Mouse (Mus musculus) limb, embryonic 13.5 days (tissue): ENCODE measurements at regions not wholly inside any gene's neighbourhood (a gene's known extent, or its start where the extent isn't known, plus 50 kb on each side); places are given as distances from the start of the nearest gene placed in this dataset.

ENCODE experiments used
- ATAC-seq: fragments of 200-750 bp; cut with Nextera tagmentation; 2 replicates; pipeline ENCODE4 v1.8.0; 2017; ENCODE audit warnings: low read depth, moderate number of reproducible peaks, moderate TSS enrichment; ENCODE audit not compliant: low FRiP score
- H3K27ac ChIP-seq: fragments of 300-500 bp; sonication (generic); 2 replicates; pipeline ENCODE4 v1.5.1; 2015; ENCODE audit warnings: inconsistent platforms, mild to moderate bottlenecking, moderate library complexity
- H3K27me3 ChIP-seq: fragments of 300-500 bp; sonication (generic); 2 replicates; pipeline ENCODE4 v1.6.1; 2015; ENCODE audit warnings: mild to moderate bottlenecking, inconsistent platforms
- H3K36me3 ChIP-seq: fragments of 300-500 bp; sonication (generic); 2 replicates; pipeline ENCODE4 v1.6.1; 2015; ENCODE audit warnings: inconsistent platforms, mild to moderate bottlenecking, moderate library complexity
- H3K4me1 ChIP-seq: fragments of 300-500 bp; sonication (generic); 2 replicates; pipeline ENCODE4 v1.6.1; 2015; ENCODE audit warnings: inconsistent platforms
- H3K4me2 ChIP-seq: fragments of 300-500 bp; sonication (generic); replicated peaks from 2 replicates; pipeline ENCODE4 v1.6.1; 2015; ENCODE audit warnings: inconsistent platforms, mild to moderate bottlenecking, moderate library complexity
- H3K4me3 ChIP-seq: fragments of 300-500 bp; sonication (generic); 2 replicates; pipeline ENCODE4 v1.5.1; 2015; ENCODE audit warnings: moderate library complexity, mild to moderate bottlenecking, inconsistent platforms
- H3K9ac ChIP-seq: fragments of 300-500 bp; sonication (generic); 2 replicates; pipeline ENCODE4 v1.6.1; 2015; ENCODE audit warnings: mild to moderate bottlenecking, inconsistent platforms
- H3K9me3 ChIP-seq: fragments of 300-500 bp; sonication (generic); 2 replicates; pipeline ENCODE4 v1.6.1; 2016; ENCODE audit warnings: inconsistent platforms
- WGBS: fragments of 180-500 bp; shearing (Covaris S2); methylation state at CpG from one replicate; pipeline ENCODE4 v1.1.7; 2015; 5-methylcytosine and 5-hydroxymethylcytosine counted together

DNA sequence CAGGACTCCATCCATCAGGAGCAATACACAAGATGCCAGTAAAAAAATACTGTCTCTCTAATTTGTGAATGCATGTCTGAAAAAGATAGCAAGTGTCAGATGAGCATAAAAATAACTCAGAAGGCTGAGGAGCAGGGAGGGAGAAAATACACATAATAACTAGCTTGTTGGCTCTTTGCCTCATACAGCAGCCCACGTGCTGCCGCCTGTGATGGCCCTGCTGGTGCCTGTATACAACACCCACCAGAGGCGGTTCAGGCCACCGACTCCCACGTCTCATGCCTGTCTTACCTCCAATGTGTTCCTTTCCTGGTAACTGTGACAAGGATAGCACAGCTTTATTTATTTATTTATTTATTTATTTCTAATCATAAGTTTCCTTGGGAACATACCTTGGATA, 119.5 kb upstream of the Sgk1 start:
- peaks cover 11% of the 10 kb centered on the region for H3K4me1 ChIP-seq
- no peak overlapping the region for H3K9ac ChIP-seq
- H3K27me3 ChIP-seq = no peaks in the 10 kb centered on the region
- WGBS = 87% methylated on average over 5 of the region's 5 CpGs
- no peaks in the 10 kb centered on the region for H3K9me3 ChIP-seq
- no peaks in the 10 kb centered on the region for H3K36me3 ChIP-seq
- no peak overlapping the region for H3K27ac ChIP-seq
- no peak for ATAC-seq
- H3K4me3 ChIP-seq = no peak overlapping the region
- H3K4me2 ChIP-seq = no peak overlapping the region

DNA sequence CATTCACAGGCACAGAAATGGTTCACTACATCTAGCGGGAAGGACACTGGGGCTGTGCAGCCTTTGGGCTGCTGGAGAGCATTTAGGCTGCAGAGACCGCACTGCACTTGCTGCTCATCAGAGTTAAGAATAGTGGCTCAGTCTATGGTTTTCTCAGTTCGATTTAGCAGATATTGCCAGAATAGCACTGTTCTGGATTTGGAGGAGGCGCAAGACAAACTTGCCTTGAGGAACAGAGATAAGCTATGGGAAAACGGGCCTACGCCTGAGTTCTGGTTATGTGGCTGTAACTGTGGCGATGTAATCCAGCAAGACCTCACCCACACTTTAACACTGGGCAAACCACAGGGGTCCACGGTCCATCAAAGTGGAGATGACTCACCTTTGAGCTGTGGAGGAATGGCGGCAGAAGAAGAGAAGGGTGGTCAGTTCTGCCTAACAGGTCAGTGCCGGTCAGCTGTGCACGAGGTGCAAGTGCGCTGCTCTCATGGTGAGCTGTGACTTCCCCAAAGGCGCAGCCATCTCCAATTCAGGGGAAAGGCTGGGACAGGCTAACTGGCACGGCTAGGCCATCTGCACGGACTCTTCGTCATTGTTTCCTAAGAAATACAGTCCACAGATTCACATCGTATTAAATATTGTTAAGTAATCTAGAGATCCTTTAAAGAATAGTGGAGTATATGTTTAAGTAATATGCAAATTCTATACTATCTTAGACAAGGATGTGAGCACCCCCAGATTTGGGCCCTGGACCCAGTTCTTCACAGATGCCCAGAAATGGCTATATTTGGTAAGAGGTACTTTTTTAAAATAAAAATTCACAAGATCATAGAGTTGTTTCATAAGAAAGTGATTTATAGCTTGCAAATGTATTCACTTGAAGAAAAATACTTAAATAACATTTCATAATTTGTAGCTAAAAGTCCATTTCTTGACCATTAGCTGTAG, 118.7 kb upstream of the Sgk1 start:
- Histone ChIP-seq H3K4me2 (no peak overlapping the region), H3K9ac (no peak overlapping the region), H3K27ac (no peak overlapping the region), H3K36me3 (no peaks in the 10 kb centered on the region), H3K4me3 (no peak overlapping the region), H3K9me3 (no peaks in the 10 kb centered on the region), H3K27me3 (no peaks in the 10 kb centered on the region), H3K4me1 (peaks cover 5% of the 10 kb centered on the region; the same call in 1 of the 2 replicates)
- WGBS = 93% methylated on average over 17 of the region's 17 CpGs
- no peak for ATAC-seq

DNA sequence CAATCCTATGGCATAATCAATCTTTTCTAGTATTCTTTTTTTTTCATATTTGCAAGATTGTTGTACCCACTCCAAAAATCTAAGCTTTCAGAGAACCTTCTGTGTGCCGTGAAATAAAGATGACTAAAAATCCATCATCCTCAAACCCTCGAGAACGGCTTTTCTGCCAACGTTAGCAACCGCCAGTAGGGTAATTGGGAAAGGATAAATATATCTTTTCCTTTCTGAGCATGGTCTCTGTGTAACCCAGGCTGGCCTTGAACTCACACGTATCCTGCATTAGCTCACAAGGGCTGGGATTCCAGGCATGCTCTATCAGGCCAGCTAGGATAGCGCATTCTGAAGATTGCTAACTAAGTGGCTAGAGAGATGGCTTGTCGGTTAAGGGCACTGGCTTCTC, 117.9 kb upstream of the Sgk1 start:
- Histone ChIP-seq H3K4me3 (no peak overlapping the region), H3K36me3 (no peaks in the 10 kb centered on the region), H3K27me3 (no peaks in the 10 kb centered on the region), H3K4me2 (no peak overlapping the region), H3K4me1 (peaks cover 4% of the 10 kb centered on the region; the same call in 1 of the 2 replicates), H3K9me3 (no peaks in the 10 kb centered on the region), H3K9ac (no peak overlapping the region), H3K27ac (no peak overlapping the region)
- no peak for ATAC-seq
- WGBS = 90% methylated on average over 8 of the region's 8 CpGs

DNA sequence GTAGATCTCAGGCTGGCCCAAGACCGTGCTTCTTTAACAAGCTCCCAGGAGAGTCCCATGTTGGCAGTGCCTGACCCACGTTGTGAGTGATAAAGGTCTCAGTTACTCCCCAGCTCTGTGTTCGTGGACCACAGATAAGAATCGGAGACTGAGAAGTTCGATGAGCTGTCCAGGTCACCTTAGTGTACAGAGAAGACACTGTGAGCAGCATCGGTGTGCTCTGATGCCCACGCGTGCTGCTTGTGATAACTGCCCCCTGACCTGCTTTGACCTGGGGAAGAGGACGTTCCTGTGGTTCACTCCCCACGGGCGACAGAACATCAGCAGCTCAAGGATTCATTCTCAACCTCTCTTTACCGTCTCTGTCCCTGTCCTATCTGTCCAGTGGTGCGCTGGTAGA, 117.1 kb upstream of the Sgk1 start:
- Histone ChIP-seq H3K36me3 (no peaks in the 10 kb centered on the region), H3K9ac (no peak overlapping the region)
- WGBS = 86% methylated on average over 13 of the region's 13 CpGs

DNA sequence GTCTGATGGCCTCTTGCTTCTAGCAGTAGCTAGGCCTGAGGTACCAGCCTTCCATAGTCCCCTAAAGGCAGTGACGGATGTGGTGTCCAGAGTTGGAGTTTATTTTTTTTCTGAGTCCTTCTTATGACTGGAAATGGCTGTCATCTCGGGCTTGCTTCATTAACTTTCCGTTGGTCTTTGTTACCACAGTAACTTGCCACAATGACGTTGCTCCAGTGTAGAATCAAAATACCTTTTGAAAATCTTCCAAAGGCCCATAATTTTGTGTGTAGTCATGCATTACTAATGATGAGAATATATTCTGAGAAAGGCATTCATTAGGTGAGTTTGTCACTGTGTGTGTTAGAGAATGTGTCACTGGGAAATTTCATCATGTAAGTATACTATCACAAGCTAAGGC, 108.4 kb upstream of the Sgk1 start:
- WGBS = 85% methylated on average over 4 of the region's 4 CpGs
- Histone ChIP-seq H3K27ac (no peak overlapping the region), H3K9ac (no peak overlapping the region), H3K36me3 (no peaks in the 10 kb centered on the region), H3K27me3 (no peaks in the 10 kb centered on the region), H3K9me3 (peaks cover 7% of the 10 kb centered on the region), H3K4me2 (no peak overlapping the region), H3K4me1 (peaks cover 7% of the 10 kb centered on the region), H3K4me3 (no peak overlapping the region)
- no peak for ATAC-seq

More for the DNA sequence above, 117.1 kb upstream of the Sgk1 start:
- H3K27ac ChIP-seq = no peak overlapping the region
- H3K4me2 ChIP-seq = no peak overlapping the region
- no peaks in the 10 kb centered on the region for H3K9me3 ChIP-seq
- peaks cover 4% of the 10 kb centered on the region; the same call in 1 of the 2 replicates for H3K4me1 ChIP-seq
- no peak overlapping the region for H3K4me3 ChIP-seq
- no peak for ATAC-seq
- H3K27me3 ChIP-seq = no peaks in the 10 kb centered on the region

DNA sequence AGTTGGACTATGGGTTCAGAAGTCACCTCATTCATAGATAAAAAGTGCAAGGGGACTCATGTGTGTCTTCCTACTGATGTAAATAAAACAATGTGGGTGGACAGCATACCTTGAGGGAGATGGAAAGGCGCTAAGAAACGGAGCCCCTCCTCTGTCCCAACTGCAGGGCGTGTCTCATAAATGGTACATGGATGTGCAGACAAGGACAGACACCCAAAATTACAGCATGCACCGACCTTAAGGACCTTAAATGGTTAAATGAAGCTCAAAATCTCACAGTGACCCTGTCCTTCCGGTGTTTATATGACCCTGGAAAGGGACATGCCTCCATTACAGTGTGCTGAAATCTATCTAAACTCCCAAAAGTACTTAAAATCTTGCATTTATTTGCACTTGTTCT, 106.5 kb upstream of the Sgk1 start:
- H3K27me3 ChIP-seq = no peaks in the 10 kb centered on the region
- H3K27ac ChIP-seq = no peak overlapping the region
- no peak for ATAC-seq
- no peak overlapping the region for H3K4me2 ChIP-seq
- 83% methylated on average over 5 of the region's 5 CpGs for WGBS
- peaks cover 7% of the 10 kb centered on the region for H3K9me3 ChIP-seq
- no peak overlapping the region for H3K9ac ChIP-seq
- no peak overlapping the region for H3K4me3 ChIP-seq
- peaks cover 7% of the 10 kb centered on the region for H3K4me1 ChIP-seq
- H3K36me3 ChIP-seq = no peaks in the 10 kb centered on the region

DNA sequence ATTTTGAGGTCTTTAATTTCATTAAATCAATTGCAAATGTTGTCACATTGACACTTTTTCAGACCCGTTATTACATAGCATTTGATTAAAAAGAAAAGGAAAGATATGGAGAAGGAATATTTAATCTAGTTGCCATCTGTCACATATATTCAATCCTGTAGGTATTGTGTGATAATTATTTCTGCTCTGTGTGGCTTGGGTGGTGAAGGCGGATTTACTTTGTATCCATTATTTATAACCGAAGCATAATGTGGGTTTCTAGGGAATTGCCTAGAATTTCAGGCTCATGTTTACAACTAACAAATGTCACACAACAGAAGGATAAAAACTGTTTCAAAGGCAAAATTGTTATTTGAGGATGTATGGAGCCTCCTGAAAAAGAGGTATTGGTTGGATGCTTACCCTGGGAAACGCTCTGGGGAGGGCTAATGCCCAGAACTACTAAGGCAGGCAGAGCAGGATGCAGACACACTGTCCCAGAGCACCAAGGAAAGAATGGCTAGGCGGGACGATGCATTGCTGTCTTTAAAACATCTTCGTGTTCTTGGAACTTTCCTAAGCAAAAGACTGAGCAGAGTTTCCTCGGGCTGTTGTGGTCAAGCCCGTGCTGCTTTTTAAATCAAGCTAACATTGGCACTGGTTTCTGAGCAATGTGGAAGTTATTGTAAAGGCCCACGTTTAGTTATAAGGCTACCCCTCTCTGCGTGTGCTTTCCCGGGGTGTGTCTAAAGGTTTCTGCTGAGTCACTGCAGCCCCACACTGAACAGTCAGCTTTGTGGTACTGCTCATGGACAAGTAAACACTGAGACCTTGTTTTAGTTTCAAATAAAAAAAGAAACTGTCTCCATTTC, 105.8 kb upstream of the Sgk1 start:
- Histone ChIP-seq H3K27me3 (no peaks in the 10 kb centered on the region), H3K27ac (no peak overlapping the region), H3K36me3 (no peaks in the 10 kb centered on the region), H3K9me3 (peaks cover 1% of the 10 kb centered on the region), H3K4me2 (no peak overlapping the region), H3K4me1 (peaks cover 7% of the 10 kb centered on the region), H3K9ac (no peak overlapping the region), H3K4me3 (no peak overlapping the region)
- WGBS = 71% methylated on average over 12 of the region's 12 CpGs
- ATAC-seq = no peak

DNA sequence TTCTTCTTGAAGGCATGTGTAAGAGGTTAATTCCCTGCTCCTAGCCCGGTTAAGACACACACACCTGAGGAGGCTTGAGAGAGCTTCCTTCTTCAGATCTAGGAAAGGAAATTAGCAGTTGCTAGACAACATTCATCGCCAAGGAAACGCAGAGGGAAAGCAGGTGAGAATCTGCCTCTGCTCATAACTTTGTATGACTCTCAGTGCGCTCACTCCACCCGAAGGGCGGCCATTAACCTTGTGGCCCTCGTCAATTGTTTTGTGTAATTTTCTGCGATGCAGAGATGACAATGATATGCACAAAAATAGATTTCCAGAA, 105.3 kb upstream of the Sgk1 start:
- Histone ChIP-seq H3K4me1 (peaks cover 7% of the 10 kb centered on the region), H3K9ac (no peak overlapping the region), H3K4me2 (no peak overlapping the region), H3K27ac (no peak overlapping the region), H3K4me3 (no peak overlapping the region), H3K9me3 (no peaks in the 10 kb centered on the region), H3K36me3 (no peaks in the 10 kb centered on the region), H3K27me3 (no peaks in the 10 kb centered on the region)
- no peak for ATAC-seq
- WGBS = 76% methylated on average over 8 of the region's 8 CpGs

DNA sequence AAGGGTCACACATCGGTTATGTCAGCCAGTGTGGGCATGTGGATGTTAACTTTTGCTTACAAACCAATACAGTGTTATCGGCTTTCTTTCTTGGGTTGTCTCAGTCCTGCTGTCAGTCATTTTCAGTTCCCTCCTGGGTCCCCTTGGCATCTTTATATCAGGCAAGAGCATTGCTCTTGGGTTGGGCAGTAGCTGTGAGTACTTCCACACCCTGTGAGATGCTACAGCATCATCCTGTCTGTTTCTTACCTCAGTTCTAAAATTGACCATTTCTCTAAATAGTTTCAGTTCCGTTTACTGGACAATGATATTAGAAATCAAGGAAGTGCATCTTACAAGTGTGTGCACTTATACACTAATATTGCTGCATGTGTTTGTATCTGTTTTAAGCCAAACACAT, 104.9 kb upstream of the Sgk1 start:
- ATAC-seq = no peak
- H3K27me3 ChIP-seq = no peaks in the 10 kb centered on the region
- no peak overlapping the region for H3K4me3 ChIP-seq
- H3K4me1 ChIP-seq = peaks cover 7% of the 10 kb centered on the region
- H3K9me3 ChIP-seq = no peaks in the 10 kb centered on the region
- no peak overlapping the region for H3K27ac ChIP-seq
- no peaks in the 10 kb centered on the region for H3K36me3 ChIP-seq
- no peak overlapping the region for H3K4me2 ChIP-seq
- no peak overlapping the region for H3K9ac ChIP-seq
- WGBS = 91% methylated on average over 3 of the region's 3 CpGs

DNA sequence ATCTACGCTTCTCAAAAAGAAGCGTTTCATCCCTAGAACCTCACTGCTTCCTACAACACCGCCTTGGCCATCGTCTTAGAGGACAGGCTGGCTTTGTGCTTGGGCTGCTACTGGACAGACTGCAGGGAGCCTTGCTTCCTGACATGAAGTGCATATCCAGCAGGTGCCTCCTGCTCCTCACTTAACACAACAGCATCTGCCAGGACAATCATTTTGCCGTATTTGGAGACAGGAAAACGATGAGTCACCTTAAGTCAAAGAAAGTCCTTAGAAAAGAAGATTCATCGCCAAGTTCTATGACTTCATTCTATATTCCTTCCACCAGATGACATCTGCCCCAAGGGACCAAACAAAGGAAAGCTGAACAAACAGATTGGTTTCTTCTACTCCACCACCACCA, 98.5 kb upstream of the Sgk1 start:
- no peak for ATAC-seq
- 89% methylated on average over 7 of the region's 7 CpGs for WGBS
- no peaks in the 10 kb centered on the region for H3K4me1 ChIP-seq

DNA sequence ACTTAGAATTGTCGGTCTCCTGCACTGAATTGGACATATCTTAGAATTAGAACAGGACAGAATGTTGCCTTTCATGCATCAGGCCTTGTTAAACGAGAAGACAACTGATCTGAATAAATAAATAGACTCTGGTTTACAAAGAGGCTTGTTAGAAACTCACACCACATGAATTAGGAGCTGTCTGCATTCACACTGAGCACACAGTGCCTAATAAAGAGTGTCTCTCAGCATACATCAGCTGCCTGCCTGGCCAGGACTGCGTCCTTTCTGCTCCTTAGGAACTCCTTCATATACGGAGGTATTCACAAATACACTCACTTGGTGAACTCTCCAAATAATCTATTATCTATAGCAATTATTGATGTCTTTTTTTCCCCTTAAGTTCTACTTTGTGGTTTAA, 96.9 kb upstream of the Sgk1 start:
- no peak overlapping the region for H3K27ac ChIP-seq
- H3K27me3 ChIP-seq = no peaks in the 10 kb centered on the region
- no peak overlapping the region for H3K4me2 ChIP-seq
- ATAC-seq = no peak
- no peak overlapping the region for H3K9ac ChIP-seq
- no peak overlapping the region for H3K4me3 ChIP-seq
- no peaks in the 10 kb centered on the region for H3K9me3 ChIP-seq
- H3K36me3 ChIP-seq = no peaks in the 10 kb centered on the region
- H3K4me1 ChIP-seq = peaks cover 5% of the 10 kb centered on the region; the same call in 1 of the 2 replicates
- 70% methylated on average over 4 of the region's 4 CpGs for WGBS

More for the DNA sequence above, 98.5 kb upstream of the Sgk1 start:
- H3K27ac ChIP-seq = no peak overlapping the region
- H3K36me3 ChIP-seq = no peaks in the 10 kb centered on the region
- H3K9me3 ChIP-seq = no peaks in the 10 kb centered on the region
- H3K27me3 ChIP-seq = no peaks in the 10 kb centered on the region
- no peak overlapping the region for H3K4me2 ChIP-seq
- no peak overlapping the region for H3K4me3 ChIP-seq
- H3K9ac ChIP-seq = no peak overlapping the region

DNA sequence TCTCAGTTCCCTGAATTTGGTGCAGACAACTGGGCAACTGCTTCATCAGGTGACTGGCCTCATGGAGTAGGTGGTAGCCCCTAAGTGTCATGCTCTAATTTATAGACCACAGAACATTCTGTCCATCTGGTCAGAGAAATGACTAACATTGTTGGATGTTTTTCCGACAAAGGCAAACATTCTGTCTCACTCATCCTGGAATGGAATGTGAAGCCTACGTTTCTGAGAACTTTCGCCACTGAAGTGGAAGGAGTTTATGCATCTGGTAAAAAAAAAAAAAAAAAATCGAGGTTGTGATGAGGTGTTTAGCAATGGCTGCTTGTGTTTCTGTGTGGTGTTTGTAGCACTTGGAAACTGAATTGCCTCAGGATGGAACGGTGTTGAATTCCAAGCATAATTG, 96.2 kb upstream of the Sgk1 start:
- Histone ChIP-seq H3K4me1 (peaks cover 5% of the 10 kb centered on the region; the same call in 1 of the 2 replicates), H3K4me3 (no peak overlapping the region), H3K9me3 (no peaks in the 10 kb centered on the region), H3K27ac (no peak overlapping the region), H3K4me2 (no peak overlapping the region), H3K9ac (no peak overlapping the region), H3K36me3 (no peaks in the 10 kb centered on the region), H3K27me3 (no peaks in the 10 kb centered on the region)
- 75% methylated on average over 5 of the region's 5 CpGs for WGBS
- no peak for ATAC-seq
